Mouse (Mus musculus) embryonic fibroblast, embryonic 13.5 days (primary cell): ENCODE results near the gene Wdr93.

Experiments used
- CTCF ChIP-seq: IDR thresholded peaks from 2 replicates; pipeline ENCODE4 v1.5.1; 2011; ENCODE audit warnings: mild to moderate bottlenecking, control low read depth, low read length, moderate library complexity, borderline replicate concordance; ENCODE audit not compliant: insufficient read depth
- POLR2A ChIP-seq: IDR thresholded peaks from 2 replicates; pipeline ENCODE4 v1.6.1; 2011; ENCODE audit warnings: low read depth, mild to moderate bottlenecking, control low read depth, low read length, moderate library complexity

DNA sequence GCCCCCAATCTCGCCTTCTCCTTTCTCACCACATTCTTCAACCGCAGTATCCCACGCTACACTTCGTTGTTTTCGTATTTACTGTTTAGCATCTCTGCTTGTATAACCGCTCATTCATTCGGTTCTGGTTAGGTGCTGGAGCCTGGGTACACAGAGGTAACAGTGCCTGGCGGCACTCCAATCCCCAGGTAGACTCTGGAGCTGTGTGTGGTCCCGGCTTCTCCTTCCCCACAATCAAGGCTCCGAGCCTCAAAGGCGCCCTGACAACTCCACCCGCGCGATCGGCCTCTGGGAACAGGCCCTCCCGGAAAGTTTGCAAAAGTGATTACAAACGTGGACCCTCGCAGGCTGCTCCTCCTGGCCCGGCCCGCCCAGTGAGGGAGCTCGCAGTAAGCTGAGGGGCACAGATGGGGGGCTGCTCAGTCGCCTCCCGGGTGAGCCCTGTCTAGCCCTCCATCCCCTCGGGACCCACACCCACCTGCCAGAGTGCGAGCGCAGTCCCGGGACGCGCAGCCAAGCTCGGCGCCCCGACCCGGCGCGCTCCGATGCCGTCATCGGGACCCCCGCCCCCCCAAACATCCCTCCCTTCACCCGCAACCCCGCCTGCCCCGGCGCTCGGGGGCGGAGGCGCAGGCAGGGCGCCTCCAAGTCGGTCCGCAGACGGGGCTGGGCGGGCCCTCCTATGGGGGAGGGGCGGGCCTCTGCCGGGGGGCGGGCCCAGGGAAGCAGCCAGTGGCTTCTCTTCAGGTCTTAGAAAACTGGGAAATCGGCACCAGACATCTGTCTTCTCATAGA is 27.6 kb upstream of the Wdr93 start, which contains the start of gene Kif7:
- no peak for TF ChIP-seq CTCF
- TF ChIP-seq POLR2A: peak; percentile 75
